Mouse (Mus musculus) ES-E14 (cell line): ENCODE measurements around the gene Trpv4.

Experiments
- CHD2 ChIP-seq: IDR thresholded peaks from 2 replicates; pipeline ENCODE4 v1.6.1; 2014; ENCODE audit warnings: mild to moderate bottlenecking, low read depth, low read length, inconsistent platforms
- HCFC1 ChIP-seq: IDR thresholded peaks from 2 replicates; pipeline ENCODE4 v1.6.1; 2012; ENCODE audit warnings: low read length, inconsistent platforms, borderline replicate concordance; ENCODE audit not compliant: insufficient read depth

DNA sequence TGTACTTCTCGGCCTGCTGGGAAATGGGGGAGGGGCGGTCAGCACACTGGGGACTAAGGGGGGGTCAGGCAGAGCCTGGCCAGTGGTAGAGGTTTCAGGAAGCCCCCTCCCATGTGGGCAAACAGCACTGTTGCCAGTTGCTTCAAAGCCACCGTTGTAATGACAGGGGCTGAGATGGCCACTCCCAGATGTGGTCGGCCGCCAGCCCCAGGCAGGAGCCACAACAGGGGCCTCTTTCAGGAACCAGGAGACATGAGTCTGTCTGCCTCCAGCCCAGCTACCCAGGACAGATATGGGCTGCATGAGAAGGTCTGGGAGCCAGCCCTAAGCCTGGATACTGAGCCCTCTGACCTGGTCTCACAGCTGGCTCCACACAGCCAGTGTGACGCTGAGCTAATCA, 13.3 kb downstream of the Trpv4 start:
- TF ChIP-seq HCFC1 (no peak), CHD2 (no peak)
